Mouse (Mus musculus): Measurements from ENCODE around the gene Mrps2. TPM values are rescaled to one million over a fixed set of nuclear protein-coding genes. Genes with fewer than 3 reads are reported as not detected.
A peak's percentile ranks its signal among the peaks of the same experiment; 100 is the strongest.
"Not testable (repeated sequence)": the region's sequence is repeated elsewhere in the genome, so short reads cannot be mapped to it uniquely, and the experiment has no call there.

Gene Mrps2
- polyA plus RNA-seq, 1 experiment from 2014 or later = 73.0 TPM

- Histone ChIP-seq H3K4me3 (ENCODE audit: low read length) (peak within 1 kb of the TSS; percentile 24), H3K4me2 (replicated peaks; ENCODE audit: low read depth, low read length) (peak within 1 kb of the TSS; percentile 54), H3K27ac (ENCODE audit: low read depth, low read length) (no peak within 1 kb of the TSS), H3K9ac (ENCODE audit: low read depth, low read length) (peak within 1 kb of the TSS; percentile 54), H3K4me1 (ENCODE audit: control insufficient read depth, insufficient read depth, low read length) (peaks cover 7% of the 10 kb centered on the region), H3K36me3 (ENCODE audit: control insufficient read depth, insufficient read depth, low read length) (peaks cover 21% of the 10 kb centered on the region), H3K27me3 (ENCODE audit: control insufficient read depth, insufficient read depth, low read length) (no peaks in the 10 kb centered on the region), H3K9me3 (ENCODE audit: control insufficient read depth, low read length) (peaks cover 3% of the 10 kb centered on the region; the same call in 1 of the 2 replicates)
- WGBS = 6% methylated on average over 25 of the region's 25 CpGs
- ATAC-seq (ENCODE audit: low FRiP score, low TSS enrichment) = peak; percentile 66
Measured at GRCm38 (mm10) chr2:28465836-28466518, 1.9 kb upstream of the Mrps2 start, which contains the start of gene 1700007K13Rik. TSS of gene 1700007K13Rik (minus strand) at chr2:28466332.

- H3K27ac ChIP-seq (ENCODE audit: low read depth, low read length) = no peak overlapping the region
- no peaks in the 10 kb centered on the region for H3K27me3 ChIP-seq (ENCODE audit: control insufficient read depth, insufficient read depth, low read length)
- H3K9ac ChIP-seq (ENCODE audit: low read depth, low read length) = peak overlapping the region; percentile 98
- peaks cover 12% of the 10 kb centered on the region; the same call in 1 of the 2 replicates for H3K9me3 ChIP-seq (ENCODE audit: control insufficient read depth, low read length)
- H3K4me1 ChIP-seq (ENCODE audit: control insufficient read depth, insufficient read depth, low read length) = peaks cover 7% of the 10 kb centered on the region
- peak overlapping the region; percentile 99 for H3K4me3 ChIP-seq (ENCODE audit: low read length)
- H3K4me2 ChIP-seq (replicated peaks; ENCODE audit: low read depth, low read length) = peak overlapping the region; percentile 75
- no peak for ATAC-seq (ENCODE audit: low FRiP score, low TSS enrichment)
- 55% methylated on average over 18 of the region's 18 CpGs for WGBS
- H3K36me3 ChIP-seq (ENCODE audit: control insufficient read depth, insufficient read depth, low read length) = peaks cover 31% of the 10 kb centered on the region
Measured at GRCm38 (mm10) chr2:28468486-28469225, 790 bp downstream of the Mrps2 start.

DNA sequence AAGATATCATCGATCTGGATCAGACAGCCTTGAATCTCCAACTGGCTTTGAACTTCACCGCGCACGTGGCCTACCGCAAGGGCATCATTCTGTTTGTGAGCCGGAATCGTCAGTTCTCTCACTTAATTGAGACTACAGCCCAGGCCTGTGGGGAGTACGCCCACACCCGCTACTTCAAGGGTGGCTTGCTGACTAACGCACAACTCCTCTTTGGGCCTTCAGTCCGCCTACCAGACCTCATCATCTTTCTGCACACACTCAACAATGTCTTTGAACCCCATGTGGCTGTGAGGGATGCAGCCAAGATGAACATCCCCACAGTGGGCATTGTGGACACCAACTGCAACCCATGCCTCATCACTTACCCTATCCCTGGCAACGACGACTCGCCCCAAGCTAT, 1.6 kb downstream of the Mrps2 start:
- Histone ChIP-seq H3K36me3 (ENCODE audit: control insufficient read depth, insufficient read depth, low read length) (peaks cover 31% of the 10 kb centered on the region), H3K27me3 (ENCODE audit: control insufficient read depth, insufficient read depth, low read length) (no peaks in the 10 kb centered on the region), H3K27ac (ENCODE audit: low read depth, low read length) (no peak overlapping the region), H3K9ac (ENCODE audit: low read depth, low read length) (no peak overlapping the region), H3K4me2 (replicated peaks; ENCODE audit: low read depth, low read length) (no peak overlapping the region), H3K9me3 (ENCODE audit: control insufficient read depth, low read length) (peaks cover 12% of the 10 kb centered on the region; the same call in 1 of the 2 replicates), H3K4me3 (ENCODE audit: low read length) (no peak overlapping the region), H3K4me1 (ENCODE audit: control insufficient read depth, insufficient read depth, low read length) (peaks cover 7% of the 10 kb centered on the region)
- no peak for ATAC-seq (ENCODE audit: low FRiP score, low TSS enrichment)
- WGBS = 97% methylated on average over 14 of the region's 14 CpGs

GRCm38 (mm10) chr2:28470591-28470990, 2.7 kb downstream of the Mrps2 start:
- ATAC-seq (ENCODE audit: low FRiP score, low TSS enrichment) = no peak
- H3K9me3 ChIP-seq (ENCODE audit: control insufficient read depth, low read length) = peaks cover 12% of the 10 kb centered on the region; the same call in 1 of the 2 replicates
- peaks cover 7% of the 10 kb centered on the region for H3K4me1 ChIP-seq (ENCODE audit: control insufficient read depth, insufficient read depth, low read length)
- no peak overlapping the region for H3K4me2 ChIP-seq (replicated peaks; ENCODE audit: low read depth, low read length)
- H3K4me3 ChIP-seq (ENCODE audit: low read length) = no peak overlapping the region
- no peak overlapping the region for H3K9ac ChIP-seq (ENCODE audit: low read depth, low read length)
- no peak overlapping the region for H3K27ac ChIP-seq (ENCODE audit: low read depth, low read length)
- no peaks in the 10 kb centered on the region for H3K27me3 ChIP-seq (ENCODE audit: control insufficient read depth, insufficient read depth, low read length)
- H3K36me3 ChIP-seq (ENCODE audit: control insufficient read depth, insufficient read depth, low read length) = peaks cover 31% of the 10 kb centered on the region
- 86% methylated on average over 2 of the region's 2 CpGs for WGBS

DNA sequence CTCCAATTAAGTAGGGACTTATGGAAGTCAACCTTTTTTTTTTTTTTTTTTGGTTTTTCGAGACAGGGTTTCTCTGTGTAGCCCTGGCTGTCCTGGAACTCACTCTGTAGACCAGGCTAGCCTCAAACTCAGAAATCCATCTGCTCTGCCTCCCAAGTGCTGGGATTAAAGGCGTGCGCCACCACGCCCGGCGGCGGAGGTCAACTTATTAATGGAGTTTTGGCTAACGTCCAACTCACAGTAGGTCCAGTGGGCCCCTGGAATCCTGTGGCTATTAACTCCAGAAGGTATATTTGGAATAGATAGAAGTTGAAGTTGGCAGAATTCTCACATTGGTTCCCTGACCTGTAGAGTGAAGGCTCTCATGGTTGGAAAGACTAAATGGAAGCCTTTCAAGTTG, 4.1 kb downstream of the Mrps2 start:
- H3K4me3 ChIP-seq (ENCODE audit: low read length); H3K9ac ChIP-seq (ENCODE audit: low read depth, low read length); H3K27ac ChIP-seq (ENCODE audit: low read depth, low read length); H3K4me2 ChIP-seq (replicated peaks; ENCODE audit: low read depth, low read length); H3K4me1 ChIP-seq (ENCODE audit: control insufficient read depth, insufficient read depth, low read length); H3K27me3 ChIP-seq (ENCODE audit: control insufficient read depth, insufficient read depth, low read length); ATAC-seq (ENCODE audit: low FRiP score, low TSS enrichment): not testable (repeated sequence)
- Histone ChIP-seq H3K9me3 (ENCODE audit: control insufficient read depth, low read length) (peaks cover 12% of the 10 kb centered on the region; the same call in 1 of the 2 replicates), H3K36me3 (ENCODE audit: control insufficient read depth, insufficient read depth, low read length) (peaks cover 31% of the 10 kb centered on the region)
- WGBS = 95% methylated on average over 8 of the region's 8 CpGs

GRCm38 (mm10) chr2:28477993-28478392, 10.1 kb downstream of the Mrps2 start:
- H3K9me3 ChIP-seq (ENCODE audit: control insufficient read depth, low read length); H3K9ac ChIP-seq (ENCODE audit: low read depth, low read length); H3K27me3 ChIP-seq (ENCODE audit: control insufficient read depth, insufficient read depth, low read length); ATAC-seq (ENCODE audit: low FRiP score, low TSS enrichment); H3K4me3 ChIP-seq (ENCODE audit: low read length); H3K4me2 ChIP-seq (replicated peaks; ENCODE audit: low read depth, low read length); H3K36me3 ChIP-seq (ENCODE audit: control insufficient read depth, insufficient read depth, low read length); H3K27ac ChIP-seq (ENCODE audit: low read depth, low read length); H3K4me1 ChIP-seq (ENCODE audit: control insufficient read depth, insufficient read depth, low read length): not testable (repeated sequence)
- WGBS = 88% methylated on average over 5 of the region's 5 CpGs

- Histone ChIP-seq H3K36me3 (ENCODE audit: control insufficient read depth, insufficient read depth, low read length) (no peaks in the 10 kb centered on the region), H3K4me2 (replicated peaks; ENCODE audit: low read depth, low read length) (no peak overlapping the region), H3K27me3 (ENCODE audit: control insufficient read depth, insufficient read depth, low read length) (no peaks in the 10 kb centered on the region), H3K9me3 (ENCODE audit: control insufficient read depth, low read length) (no peaks in the 10 kb centered on the region), H3K4me3 (ENCODE audit: low read length) (no peak overlapping the region), H3K4me1 (ENCODE audit: control insufficient read depth, insufficient read depth, low read length) (no peaks in the 10 kb centered on the region), H3K9ac (ENCODE audit: low read depth, low read length) (no peak overlapping the region), H3K27ac (ENCODE audit: low read depth, low read length) (no peak overlapping the region)
- no peak for ATAC-seq (ENCODE audit: low FRiP score, low TSS enrichment)
- 76% methylated on average over 20 of the region's 20 CpGs for WGBS
Measured at GRCm38 (mm10) chr2:28479208-28480204, 11.6 kb downstream of the Mrps2 start.

DNA sequence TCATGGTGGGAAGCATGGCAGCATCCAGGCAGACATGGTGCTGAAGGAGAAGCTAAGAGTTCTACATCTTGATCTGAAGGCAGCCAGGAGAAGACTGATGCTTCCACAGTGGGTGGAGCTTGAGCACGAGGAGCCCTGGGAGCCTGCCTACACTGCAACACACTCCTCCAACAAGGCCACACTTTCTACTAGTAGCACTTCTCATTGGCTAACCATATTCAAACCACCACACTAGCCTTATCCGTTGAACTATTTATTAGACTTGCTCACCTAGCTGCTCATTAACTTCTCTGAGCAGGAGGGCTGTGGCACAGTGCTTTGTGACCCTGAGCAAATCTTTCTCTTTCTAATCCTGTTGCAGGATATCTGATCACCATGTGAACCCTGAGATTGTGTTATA, 16.0 kb downstream of the Mrps2 start:
- Histone ChIP-seq H3K9ac (ENCODE audit: low read depth, low read length) (no peak overlapping the region), H3K27ac (ENCODE audit: low read depth, low read length) (no peak overlapping the region), H3K27me3 (ENCODE audit: control insufficient read depth, insufficient read depth, low read length) (no peaks in the 10 kb centered on the region), H3K4me2 (replicated peaks; ENCODE audit: low read depth, low read length) (no peak overlapping the region), H3K4me1 (ENCODE audit: control insufficient read depth, insufficient read depth, low read length) (no peaks in the 10 kb centered on the region), H3K36me3 (ENCODE audit: control insufficient read depth, insufficient read depth, low read length) (no peaks in the 10 kb centered on the region), H3K4me3 (ENCODE audit: low read length) (no peak overlapping the region), H3K9me3 (ENCODE audit: control insufficient read depth, low read length) (no peaks in the 10 kb centered on the region)
- WGBS = 66% methylated on average over 2 of the region's 2 CpGs
- no peak for ATAC-seq (ENCODE audit: low FRiP score, low TSS enrichment)
